Mouse (Mus musculus): Measurements from ENCODE around the gene Ppid. TPM values are rescaled to one million over a fixed set of nuclear protein-coding genes. Genes with fewer than 3 reads are reported as not detected.

Ppid gene
- total RNA-seq, 2 experiments from 2014 or later: 71.5 to 79.5 TPM

Other genes with a start within 250 kb of the Ppid start
- 10 to 100 TPM; 18.1 to 19.0 TPM for gene Fnip2, start 23.5 kb upstream of the Ppid start, total RNA-seq (2021)
- gene 4930579G24Rik, start 37.7 kb downstream of the Ppid start, total RNA-seq (2021): 1 to 10 TPM; 1.8 to 2.6 TPM
- gene Etfdh, start 38.2 kb downstream of the Ppid start, total RNA-seq (2021): 10 to 100 TPM; 31.5 to 32.6 TPM
- 10 to 100 TPM; 24.8 to 38.1 TPM for gene Rxfp1, start 146.5 kb downstream of the Ppid start, total RNA-seq (2021)